Mouse (Mus musculus) G1E (cell line): Measurements from ENCODE around the gene Sowahd. TPM values are rescaled to one million over a fixed set of nuclear protein-coding genes. Genes with fewer than 3 reads are reported as not detected.
"Not testable (repeated sequence)": the region's sequence is repeated elsewhere in the genome, so short reads cannot be mapped to it uniquely, and the experiment has no call there.

ENCODE experiments used
- ATAC-seq: 2 replicates; pipeline ENCODE4 v1.8.0; 2016; ENCODE audit warnings: mild to moderate bottlenecking; ENCODE audit not compliant: insufficient number of reproducible peaks, poor library complexity, low FRiP score, severe bottlenecking; ENCODE audit errors: extremely low read depth
- DNase-seq: peaks from one replicate; pipeline ENCODE4 v3.0.0; 2012; ENCODE audit warnings: low spot score
- H3K27me3 ChIP-seq: 2 replicates; pipeline ENCODE4 v1.6.1; 2012; ENCODE audit warnings: mild to moderate bottlenecking, low read length, inconsistent platforms; ENCODE audit not compliant: insufficient read depth
- H3K36me3 ChIP-seq: replicated peaks from 2 replicates; pipeline ENCODE3; 2012; ENCODE audit warnings: mild to moderate bottlenecking, inconsistent platforms
- H3K4me1 ChIP-seq: 2 replicates; pipeline ENCODE4 v1.6.1; 2012; ENCODE audit warnings: low read depth, low read length, inconsistent platforms, mixed read lengths; ENCODE audit not compliant: insufficient read depth
- H3K4me3 ChIP-seq: 2 replicates; pipeline ENCODE4 v1.5.1; 2012; ENCODE audit warnings: low read depth, mild to moderate bottlenecking, inconsistent platforms, low read length, moderate library complexity, mixed read lengths
- H3K9me3 ChIP-seq: replicated peaks from 2 replicates; pipeline ENCODE4 v1.6.1; 2012; ENCODE audit warnings: inconsistent platforms
- CTCF ChIP-seq: IDR thresholded peaks from 2 replicates; pipeline ENCODE4 v1.5.1; 2012; ENCODE audit warnings: low read depth, low read length, inconsistent platforms, mixed read lengths
- GATA1 ChIP-seq: IDR thresholded peaks from 2 replicates; pipeline ENCODE4 v1.6.1; 2012; ENCODE audit warnings: borderline replicate concordance, low read length, inconsistent platforms, mixed read lengths
- GATA2 ChIP-seq: IDR thresholded peaks from 2 replicates; pipeline ENCODE4 v1.6.1; 2012; ENCODE audit warnings: low read depth, low read length, inconsistent platforms, borderline replicate concordance
- POLR2AphosphoS5 ChIP-seq: IDR thresholded peaks from 2 replicates; pipeline ENCODE4 v1.6.1; 2012; ENCODE audit warnings: low read depth, low read length, inconsistent platforms; ENCODE audit not compliant: insufficient replicate concordance
- TAL1 ChIP-seq: conservative IDR thresholded peaks from 2 replicates; pipeline ENCODE4 v1.6.1; 2012; ENCODE audit warnings: low read depth, low read length, inconsistent platforms, mixed read lengths
- polyA plus RNA-seq: library from polyadenylated mRNA; stranded (reverse); fragments of >175 nt; gene quantifications from 2 replicates; pipeline ENCODE4 v1.2.3, GENCODE M21; 2012
- total RNA-seq, 2 experiments: library from RNA; stranded (forward) in 1 of 2; stranded (reverse) in 1 of 2; fragments of 200-1000 nt in 1 of 2; fragments of >200 nt in 1 of 2; fragmentation: Nextera tagmentation in 1 of 2; gene quantifications; 2 replicates each; pipeline ENCODE4 v1.2.3; 2014 to 2017

Sowahd gene
- total and polyA plus RNA-seq, 3 experiments: 0.05 TPM; not detected in 2

GRCm38 (mm10) chrX:37076651-37077050 lies 28.0 kb downstream of the Sowahd start:
- Histone ChIP-seq H3K9me3 (no peaks in the 10 kb centered on the region), H3K36me3 (peaks cover 14% of the 10 kb centered on the region), H3K27me3 (no peaks in the 10 kb centered on the region), H3K4me3 (no peak overlapping the region), H3K4me1 (peaks cover 6% of the 10 kb centered on the region)
- no peak for TF ChIP-seq POLR2AphosphoS5
- TF ChIP-seq TAL1: no peak
- no peak for TF ChIP-seq GATA1
- TF ChIP-seq CTCF: no peak
- TF ChIP-seq GATA2: no peak
- ATAC-seq (no peak), DNase-seq (no peak)

DNA sequence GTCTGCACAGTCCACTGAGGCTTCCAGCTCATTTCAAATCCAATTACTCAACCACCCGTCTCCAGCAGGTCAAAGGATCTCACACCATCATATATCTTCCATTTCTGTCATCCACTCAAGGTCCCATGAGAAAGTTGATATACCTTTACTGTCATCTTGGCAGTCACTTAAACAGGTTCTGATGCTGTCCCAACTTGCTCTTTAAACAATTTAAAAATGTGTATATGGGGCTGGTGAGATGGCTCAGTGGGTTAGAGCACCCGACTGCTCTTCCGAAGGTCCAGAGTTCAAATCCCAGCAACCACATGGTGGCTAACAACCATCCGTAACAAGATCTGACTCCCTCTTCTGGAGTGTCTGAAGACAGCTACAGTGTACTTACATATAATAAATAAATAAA lies 31.7 kb downstream of the Sowahd start:
- DNase-seq, H3K4me3 ChIP-seq, H3K9me3 ChIP-seq, H3K4me1 ChIP-seq, H3K27me3 ChIP-seq, ATAC-seq: not testable (repeated sequence)
- peaks cover 39% of the 10 kb centered on the region for H3K36me3 ChIP-seq

DNA sequence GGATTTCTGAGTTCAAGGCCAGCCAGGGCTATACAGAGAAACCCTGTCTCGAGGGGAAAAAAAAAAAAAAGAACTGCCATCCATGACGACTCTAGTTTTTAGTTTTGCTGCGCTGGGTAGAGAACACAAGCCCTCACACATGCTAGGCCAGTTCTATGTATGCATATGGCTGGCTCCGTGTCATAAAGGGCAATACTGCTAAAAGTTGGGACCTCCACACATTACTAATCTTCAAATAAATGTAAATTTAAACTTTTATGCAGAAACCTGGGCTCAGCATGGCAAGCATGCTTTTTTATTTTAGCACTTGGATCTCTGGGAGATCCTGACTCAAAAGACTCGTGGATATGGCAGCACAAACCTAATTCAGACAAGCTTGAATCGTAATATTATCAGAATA lies 32.5 kb downstream of the Sowahd start:
- ATAC-seq (no peak), DNase-seq (no peak)
- Histone ChIP-seq H3K36me3 (peaks cover 39% of the 10 kb centered on the region), H3K9me3 (no peaks in the 10 kb centered on the region), H3K4me3 (no peak overlapping the region), H3K27me3 (no peaks in the 10 kb centered on the region), H3K4me1 (peaks cover under 1% of the 10 kb centered on the region; the same call in 1 of the 2 replicates)
- TF ChIP-seq POLR2AphosphoS5 (no peak), CTCF (no peak), GATA1 (no peak), GATA2 (no peak), TAL1 (no peak)

DNA sequence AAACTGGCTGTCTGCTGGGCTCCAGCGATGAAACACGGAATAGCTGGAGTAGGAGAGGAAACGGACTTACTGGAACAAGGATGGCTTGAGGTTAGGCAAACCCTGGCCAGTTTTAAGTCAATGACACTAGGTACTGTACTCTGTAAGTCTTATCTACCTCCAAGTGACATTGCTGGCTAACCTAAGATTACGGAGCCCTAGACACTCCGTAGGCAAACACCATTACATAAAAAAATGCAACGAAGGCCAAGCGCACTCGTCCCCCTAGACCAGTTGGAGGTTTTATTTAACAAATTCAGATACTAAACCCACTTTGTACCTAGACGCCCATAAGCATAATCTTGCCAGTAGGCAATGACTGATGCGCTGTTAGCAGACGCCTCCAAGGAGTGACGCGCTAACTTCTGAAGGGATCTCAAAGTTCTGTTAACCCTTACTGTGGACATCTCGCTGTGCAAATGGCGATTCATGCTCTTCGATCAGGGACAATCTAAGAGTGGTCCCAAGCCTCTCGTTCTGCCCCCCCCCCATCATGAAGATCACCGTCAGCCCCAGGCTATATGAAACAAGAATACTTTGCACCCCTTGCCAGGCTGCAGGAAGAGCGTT lies 35.8 kb downstream of the Sowahd start:
- Histone ChIP-seq H3K4me3 (peak overlapping the region; percentile 73), H3K9me3 (no peaks in the 10 kb centered on the region), H3K4me1 (peaks cover 8% of the 10 kb centered on the region; the same call in 1 of the 2 replicates), H3K27me3 (no peaks in the 10 kb centered on the region), H3K36me3 (peaks cover 39% of the 10 kb centered on the region)
- DNase-seq (no peak), ATAC-seq (no peak)
- TF ChIP-seq CTCF: no peak
- no peak for TF ChIP-seq GATA1
- TF ChIP-seq GATA2: no peak
- TF ChIP-seq POLR2AphosphoS5: no peak
- no peak for TF ChIP-seq TAL1

DNA sequence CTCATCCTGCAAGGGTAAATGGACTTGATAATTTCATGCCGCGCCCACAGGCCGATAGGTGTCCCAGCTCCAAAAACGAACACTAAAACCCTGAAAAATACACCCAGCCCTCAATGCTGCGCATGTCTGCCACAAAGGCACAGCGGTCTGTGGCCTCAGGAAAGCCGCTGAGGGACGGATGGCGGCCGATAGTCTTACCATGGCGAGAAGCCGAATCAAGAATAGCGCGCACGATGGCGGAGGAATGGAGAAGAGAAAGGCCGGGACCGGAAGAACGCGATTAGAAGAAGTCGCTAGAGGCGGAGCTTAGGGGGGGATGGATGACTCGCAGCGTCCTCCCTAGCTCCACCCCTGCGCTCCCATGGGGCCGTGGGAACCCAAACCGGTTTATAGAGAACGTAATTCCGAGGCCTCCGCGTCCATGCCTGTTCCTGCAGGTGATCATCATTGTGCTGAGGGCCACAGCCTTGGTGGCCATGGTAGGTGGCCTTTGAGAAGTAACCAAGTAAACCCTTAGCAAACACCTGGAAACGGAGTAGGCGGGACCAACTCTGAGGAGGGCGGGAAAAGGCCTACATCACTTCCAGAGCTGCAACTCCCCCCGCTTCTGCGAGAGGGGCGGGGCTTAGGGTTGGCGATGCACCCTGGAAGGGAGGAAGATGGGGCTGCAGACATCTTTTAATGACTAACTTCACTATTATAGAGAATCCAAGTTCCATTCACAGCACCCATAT lies 36.4 kb downstream of the Sowahd start, which contains the start of gene Rpl39:
Gene Rpl39, minus strand, starts transcription at position 476 of the 734 bp plus-strand sequence.
- peaks cover 36% of the 10 kb centered on the region for H3K36me3 ChIP-seq
- H3K9me3 ChIP-seq: no peaks in the 10 kb centered on the region
- peak; percentile 60 for DNase-seq
- H3K27me3 ChIP-seq: no peaks in the 10 kb centered on the region
- ATAC-seq: peak; percentile 84
- peaks cover 8% of the 10 kb centered on the region; the same call in 1 of the 2 replicates for H3K4me1 ChIP-seq
- TF ChIP-seq GATA1 (no peak), TAL1 (no peak), POLR2AphosphoS5 (no peak), GATA2 (no peak), CTCF (no peak)
- H3K4me3 ChIP-seq: peak within 1 kb of the TSS; percentile 73

DNA sequence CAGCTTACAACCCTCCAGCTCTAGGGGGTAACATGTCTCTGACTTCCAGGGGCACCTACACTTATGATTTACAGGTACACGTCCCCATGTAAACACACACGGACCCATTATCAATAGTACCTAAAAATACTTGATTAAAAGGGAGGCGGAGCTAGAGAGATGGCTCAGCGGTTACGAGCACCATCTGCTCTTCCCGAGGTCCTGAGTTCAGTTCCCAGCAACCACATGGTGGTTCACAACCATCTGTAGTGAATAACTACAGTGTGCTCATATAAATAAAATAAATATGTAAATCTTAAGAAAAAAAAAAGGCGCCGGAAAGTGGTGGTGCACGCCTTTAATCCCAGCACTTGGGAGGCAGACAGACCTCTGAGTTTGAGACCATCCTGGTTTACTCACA lies 37.0 kb downstream of the Sowahd start:
- H3K4me3 ChIP-seq: peak overlapping the region; percentile 73
- ATAC-seq: 0 out of 2 replicates have a peak, but pooled peaks have one; percentile 9

More for the DNA sequence above, 37.0 kb downstream of the Sowahd start:
- no peak for TF ChIP-seq POLR2AphosphoS5
- TF ChIP-seq CTCF: no peak
- no peak for TF ChIP-seq GATA2
- TF ChIP-seq TAL1: no peak
- TF ChIP-seq GATA1: no peak
- DNase-seq: no peak
- Histone ChIP-seq H3K36me3 (peaks cover 39% of the 10 kb centered on the region), H3K27me3 (no peaks in the 10 kb centered on the region), H3K4me1 (peaks cover 8% of the 10 kb centered on the region; the same call in 1 of the 2 replicates), H3K9me3 (no peaks in the 10 kb centered on the region)
